Mouse (Mus musculus) liver, adult 2 months (tissue): Measurements from ENCODE around the gene Hadhb.

Experiments
- CTCF ChIP-seq: fragments of 200-500 bp; IDR thresholded peaks from 2 replicates; pipeline ENCODE4 v1.5.1; 2011; ENCODE audit warnings: low read depth, low read length, control low read depth
- POLR2A ChIP-seq: fragments of 200-500 bp; IDR thresholded peaks from 2 replicates; pipeline ENCODE4 v1.6.1; 2011; ENCODE audit warnings: low read length, control low read depth; ENCODE audit not compliant: insufficient read depth; ENCODE audit errors: extremely low read depth

DNA sequence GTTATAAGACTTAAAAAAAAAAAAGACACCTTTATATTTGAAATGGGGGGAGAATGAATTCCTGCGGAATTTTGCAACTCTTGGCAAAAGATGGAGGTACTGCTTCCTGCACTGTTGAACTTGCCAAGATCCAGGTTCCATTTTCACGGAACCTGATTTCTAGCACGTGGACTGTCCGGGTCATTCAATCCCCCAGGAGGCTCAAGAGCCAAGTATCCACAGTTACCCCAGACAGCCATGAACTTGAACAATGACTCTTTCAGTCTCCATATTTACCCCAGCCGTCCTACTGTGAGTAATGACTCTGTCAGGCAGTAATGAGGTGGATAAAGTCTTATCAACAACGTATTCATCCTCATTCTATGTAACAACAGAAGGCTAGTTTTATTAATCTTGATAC, 8.5 kb upstream of the Hadhb start:
- no peak for TF ChIP-seq POLR2A
- no peak for TF ChIP-seq CTCF
